Mouse (Mus musculus) forebrain, postnatal 0 days (tissue): ENCODE results near the gene Unc5a. TPM values are rescaled to one million over a fixed set of nuclear protein-coding genes. Genes with fewer than 3 reads are reported as not detected.

Experiments used
- ATAC-seq: fragments of 200-750 bp; cut with Nextera tagmentation; 2 replicates; pipeline ENCODE4 v1.8.0; 2017; ENCODE audit warnings: mild to moderate bottlenecking, moderate library complexity
- DNase-seq: peaks from one replicate; pipeline ENCODE4 v3.0.0-alpha.2; 2015
- H3K27ac ChIP-seq: fragments of 300-500 bp; sonication (generic); 2 replicates; pipeline ENCODE4 v1.5.1; 2014; ENCODE audit warnings: low read depth, mild to moderate bottlenecking, antibody characterized with exemption, low read length, moderate library complexity, mixed read lengths
- H3K27me3 ChIP-seq: fragments of 300-500 bp; sonication (generic); 2 replicates; pipeline ENCODE4 v1.6.1; 2014; ENCODE audit warnings: mild to moderate bottlenecking, low read length, mixed read lengths; ENCODE audit not compliant: insufficient read depth
- H3K36me3 ChIP-seq: fragments of 300-500 bp; sonication (generic); 2 replicates; pipeline ENCODE4 v1.6.1; 2014; ENCODE audit warnings: mild to moderate bottlenecking, moderate library complexity; ENCODE audit not compliant: insufficient read depth
- H3K4me1 ChIP-seq: fragments of 300-500 bp; sonication (generic); 2 replicates; pipeline ENCODE4 v1.6.1; 2014; ENCODE audit warnings: antibody characterized with exemption; ENCODE audit not compliant: insufficient read depth
- H3K4me2 ChIP-seq: fragments of 300-500 bp; sonication (generic); 2 replicates; pipeline ENCODE4 v1.6.1; 2014; ENCODE audit warnings: low read depth, mild to moderate bottlenecking, moderate library complexity
- H3K4me3 ChIP-seq: fragments of 300-500 bp; sonication (generic); 2 replicates; pipeline ENCODE4 v1.5.1; 2014; ENCODE audit warnings: low read depth, low read length, mixed read lengths
- H3K9ac ChIP-seq: fragments of 300-500 bp; sonication (generic); 2 replicates; pipeline ENCODE4 v1.6.1; 2014; ENCODE audit warnings: mild to moderate bottlenecking
- H3K9me3 ChIP-seq: fragments of 300-500 bp; sonication (generic); 2 replicates; pipeline ENCODE4 v1.6.1; 2016; ENCODE audit warnings: low read length
- CTCF ChIP-seq: sonication (generic); IDR thresholded peaks from 2 replicates; pipeline ENCODE4 v1.5.1; 2016; ENCODE audit warnings: antibody characterized with exemption, control low read depth, low read depth
- WGBS: fragments of 180-500 bp; shearing (Covaris S2); extraction: QIAGEN DNeasy Blood & Tissue Kit; methylation state at CpG from one replicate; pipeline ENCODE4 v1.1.7; 2014; 5-methylcytosine and 5-hydroxymethylcytosine counted together
- polyA plus RNA-seq: library from polyadenylated mRNA; unstranded; fragments of >200 nt; fragmentation: Nextera tagmentation; extraction: Ambion mirVana; gene quantifications from 2 replicates; pipeline ENCODE4 v1.2.1, GENCODE M21; 2015
- total RNA-seq: library from RNA; depleted of rRNA; stranded (reverse); fragments of >200 nt; gene quantifications from 2 replicates; pipeline ENCODE4 v1.2.3, GENCODE M21; 2014

Gene Unc5a
- total and polyA plus RNA-seq, 2 experiments from 2014 or later: 22.5 to 46.1 TPM

GRCm38 (mm10) chr13:55002090-55002489 lies 52.9 kb downstream of the Unc5a start:
- H3K4me2 ChIP-seq: no peak overlapping the region
- no peaks in the 10 kb centered on the region for H3K4me1 ChIP-seq
- H3K27me3 ChIP-seq: no peaks in the 10 kb centered on the region
- peaks cover 65% of the 10 kb centered on the region for H3K36me3 ChIP-seq
- WGBS: 84% methylated on average over 10 of the region's 10 CpGs
- H3K9me3 ChIP-seq: no peaks in the 10 kb centered on the region
- no peak overlapping the region for H3K27ac ChIP-seq
- H3K4me3 ChIP-seq: no peak overlapping the region
- no peak for TF ChIP-seq CTCF
- no peak overlapping the region for H3K9ac ChIP-seq
- ATAC-seq (no peak), DNase-seq (no peak)

- H3K4me2 ChIP-seq: no peak overlapping the region
- H3K36me3 ChIP-seq: peaks cover 47% of the 10 kb centered on the region
- H3K9ac ChIP-seq: no peak overlapping the region
- H3K4me1 ChIP-seq: peaks cover 3% of the 10 kb centered on the region; the same call in 1 of the 2 replicates
- no peaks in the 10 kb centered on the region for H3K9me3 ChIP-seq
- WGBS: 82% methylated on average over 11 of the region's 11 CpGs
- TF ChIP-seq CTCF: no peak
- no peak for DNase-seq
- ATAC-seq: no peak
- H3K27ac ChIP-seq: no peak overlapping the region
- no peaks in the 10 kb centered on the region for H3K27me3 ChIP-seq
- no peak overlapping the region for H3K4me3 ChIP-seq
Observed at GRCm38 (mm10) chr13:55004646-55005045, 55.4 kb downstream of the Unc5a start.

- DNase-seq (no peak), ATAC-seq (no peak)
- Histone ChIP-seq H3K27ac (no peak overlapping the region), H3K4me3 (no peak overlapping the region), H3K9me3 (no peaks in the 10 kb centered on the region), H3K4me2 (no peak overlapping the region), H3K9ac (no peak overlapping the region), H3K36me3 (peaks cover 37% of the 10 kb centered on the region), H3K27me3 (no peaks in the 10 kb centered on the region), H3K4me1 (peaks cover 3% of the 10 kb centered on the region; the same call in 1 of the 2 replicates)
- 66% methylated on average over 31 of the region's 31 CpGs for WGBS
- no peak for TF ChIP-seq CTCF
Observed at GRCm38 (mm10) chr13:55005691-55006414, 56.6 kb downstream of the Unc5a start.

GRCm38 (mm10) chr13:55006415-55006742 lies 57.2 kb downstream of the Unc5a start:
- no peaks in the 10 kb centered on the region for H3K9me3 ChIP-seq
- no peak overlapping the region for H3K27ac ChIP-seq
- H3K27me3 ChIP-seq: no peaks in the 10 kb centered on the region
- ATAC-seq (no peak), DNase-seq (no peak)
- H3K4me1 ChIP-seq: peaks cover 3% of the 10 kb centered on the region; the same call in 1 of the 2 replicates
- H3K4me3 ChIP-seq: no peak overlapping the region
- WGBS: 60% methylated on average over 7 of the region's 7 CpGs
- no peak overlapping the region for H3K9ac ChIP-seq
- H3K4me2 ChIP-seq: no peak overlapping the region
- no peak for TF ChIP-seq CTCF
- peaks cover 33% of the 10 kb centered on the region for H3K36me3 ChIP-seq

DNA sequence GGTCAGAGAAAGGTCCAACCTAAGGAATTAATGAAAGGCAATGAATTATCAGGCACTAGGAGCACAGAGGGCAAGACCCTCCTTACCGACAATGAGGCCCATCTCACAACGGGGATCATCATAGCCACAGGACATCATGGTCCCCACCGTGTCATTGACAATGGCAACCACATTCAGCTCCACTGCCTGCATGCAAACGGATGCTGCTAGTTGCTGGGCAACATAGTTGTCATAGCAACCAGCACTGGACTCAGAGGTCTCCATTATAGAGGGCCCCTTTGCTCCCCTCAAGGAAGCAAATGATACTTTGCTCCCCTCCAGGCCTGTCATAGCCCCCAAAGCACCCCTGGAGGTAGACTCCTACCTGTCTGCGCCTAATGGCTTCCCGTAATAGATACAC lies 59.4 kb downstream of the Unc5a start:
- DNase-seq (peak; percentile 73), ATAC-seq (peak; percentile 80)
- H3K4me3 ChIP-seq: no peak overlapping the region
- H3K9me3 ChIP-seq: no peaks in the 10 kb centered on the region
- H3K9ac ChIP-seq: no peak overlapping the region
- no peak overlapping the region for H3K27ac ChIP-seq
- peaks cover 25% of the 10 kb centered on the region for H3K36me3 ChIP-seq
- no peaks in the 10 kb centered on the region for H3K27me3 ChIP-seq
- WGBS: 32% methylated on average over 6 of the region's 6 CpGs
- no peak for TF ChIP-seq CTCF
- H3K4me1 ChIP-seq: peaks cover 3% of the 10 kb centered on the region; the same call in 1 of the 2 replicates
- no peak overlapping the region for H3K4me2 ChIP-seq

DNA sequence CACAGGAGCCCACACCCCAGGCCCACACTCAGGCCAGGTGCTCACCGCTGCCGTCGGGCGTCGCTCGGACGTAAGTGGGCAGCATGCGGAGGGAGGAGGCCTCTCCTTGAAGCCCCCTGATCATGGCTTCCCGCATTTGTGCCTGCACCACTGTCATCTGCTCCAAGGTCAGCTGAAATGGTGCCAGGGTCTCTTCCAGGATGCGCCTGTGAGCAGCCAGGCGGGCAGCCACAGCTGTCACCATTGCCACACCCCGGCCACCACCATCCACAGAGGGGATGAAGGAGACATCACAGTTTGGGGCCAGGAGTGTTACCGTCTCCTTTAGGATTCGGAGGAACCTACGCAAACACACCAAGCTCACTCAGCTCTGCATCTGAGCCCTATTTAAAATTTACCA lies 61.9 kb downstream of the Unc5a start:
- Histone ChIP-seq H3K27me3 (no peaks in the 10 kb centered on the region), H3K9ac (no peak overlapping the region), H3K9me3 (no peaks in the 10 kb centered on the region), H3K27ac (no peak overlapping the region), H3K36me3 (peaks cover 4% of the 10 kb centered on the region; the same call in 1 of the 2 replicates), H3K4me3 (no peak overlapping the region), H3K4me1 (peaks cover 3% of the 10 kb centered on the region; the same call in 1 of the 2 replicates), H3K4me2 (no peak overlapping the region)
- ATAC-seq (no peak), DNase-seq (no peak)
- TF ChIP-seq CTCF: no peak
- WGBS: 93% methylated on average over 15 of the region's 15 CpGs

DNA sequence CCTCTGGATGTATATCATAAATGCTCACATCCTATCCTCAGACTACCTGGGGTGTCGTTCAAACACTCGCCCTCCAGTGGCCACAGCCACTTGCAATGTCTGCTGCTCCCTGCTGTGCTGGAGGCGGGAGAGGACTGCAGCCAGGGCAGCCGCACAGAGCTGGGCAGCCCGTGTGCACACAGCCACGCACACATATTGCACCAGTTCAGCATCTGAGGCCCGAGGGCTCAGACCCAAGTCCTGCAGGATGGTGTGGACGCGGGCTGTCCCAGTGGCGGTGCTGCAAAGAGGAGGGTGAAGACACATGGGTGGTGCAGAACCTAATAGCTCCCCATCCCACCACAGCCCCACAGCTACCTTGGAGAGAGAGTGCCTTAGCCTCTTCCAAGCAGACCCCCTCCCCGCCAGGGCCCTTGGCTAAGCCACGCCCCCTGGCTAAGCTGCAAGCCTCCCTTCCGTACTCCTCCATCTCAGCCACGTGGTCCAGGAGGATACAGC lies 62.8 kb downstream of the Unc5a start:
- Histone ChIP-seq H3K4me1 (peaks cover 3% of the 10 kb centered on the region; the same call in 1 of the 2 replicates), H3K4me2 (no peak overlapping the region), H3K36me3 (no peaks in the 10 kb centered on the region), H3K9ac (no peak overlapping the region), H3K27ac (no peak overlapping the region), H3K27me3 (no peaks in the 10 kb centered on the region), H3K9me3 (no peaks in the 10 kb centered on the region), H3K4me3 (no peak overlapping the region)
- ATAC-seq (peak; percentile 32; the same call in 1 of the 2 replicates), DNase-seq (peak; percentile 41)
- TF ChIP-seq CTCF: peak; percentile 60
- WGBS: 5% methylated on average over 14 of the region's 14 CpGs
